Mouse (Mus musculus): ENCODE data around the gene Sptlc2. TPM values are rescaled to one million over a fixed set of nuclear protein-coding genes. Genes with fewer than 3 reads are reported as not detected.

The Sptlc2 gene
- polyA plus RNA-seq, 1 experiment from 2014 or later: 101 TPM

GRCm38 (mm10) chr12:87389231-87389630 is 1.1 kb upstream of the Sptlc2 start:
- Histone ChIP-seq H3K4me3 (ENCODE audit: low read depth, low read length) (0 out of 2 replicates have a peak overlapping the region, but pooled peaks have one; percentile 98), H3K9me3 (ENCODE audit: control insufficient read depth, low read length) (no peaks in the 10 kb centered on the region), H3K36me3 (ENCODE audit: control insufficient read depth, insufficient read depth, low read length) (no peaks in the 10 kb centered on the region), H3K27me3 (replicated peaks; ENCODE audit: control insufficient read depth, insufficient read depth, low read length) (no peaks in the 10 kb centered on the region), H3K4me1 (replicated peaks; ENCODE audit: control insufficient read depth, insufficient read depth, low read length) (peaks cover 6% of the 10 kb centered on the region), H3K4me2 (ENCODE audit: low read length) (peak overlapping the region; percentile 94), H3K27ac (ENCODE audit: low read depth) (peak overlapping the region; percentile 5; the same call in 1 of the 2 replicates), H3K9ac (ENCODE audit: low read length) (no peak overlapping the region)
- 65% methylated on average over 3 of the region's 3 CpGs for WGBS
- ATAC-seq (replicated peaks; ENCODE audit: low FRiP score, low TSS enrichment, low read depth) (no peak), DNase-seq (ENCODE audit: low spot score) (no peak)

GRCm38 (mm10) chr12:87387171-87388121 is 709 bp downstream of the Sptlc2 start:
- peak; percentile 76 for DNase-seq (ENCODE audit: low spot score)
- WGBS: under 1% methylated on average over 52 of the region's 65 CpGs
- H3K27me3 ChIP-seq (replicated peaks; ENCODE audit: control insufficient read depth, insufficient read depth, low read length): no peaks in the 10 kb centered on the region
- peak overlapping the region; percentile 98 for H3K4me3 ChIP-seq (ENCODE audit: low read depth, low read length)
- H3K9me3 ChIP-seq (ENCODE audit: control insufficient read depth, low read length): no peaks in the 10 kb centered on the region
- ATAC-seq (replicated peaks; ENCODE audit: low FRiP score, low TSS enrichment, low read depth): peak; percentile 65
- H3K4me2 ChIP-seq (ENCODE audit: low read length): peak overlapping the region; percentile 94
- H3K4me1 ChIP-seq (replicated peaks; ENCODE audit: control insufficient read depth, insufficient read depth, low read length): peaks cover 6% of the 10 kb centered on the region
- peak overlapping the region; percentile 82 for H3K27ac ChIP-seq (ENCODE audit: low read depth)
- H3K36me3 ChIP-seq (ENCODE audit: control insufficient read depth, insufficient read depth, low read length): no peaks in the 10 kb centered on the region
- peak overlapping the region; percentile 88 for H3K9ac ChIP-seq (ENCODE audit: low read length)

- H3K27ac ChIP-seq (ENCODE audit: low read depth): no peak overlapping the region
- DNase-seq (ENCODE audit: low spot score): no peak
- ATAC-seq (replicated peaks; ENCODE audit: low FRiP score, low TSS enrichment, low read depth): no peak
- WGBS: 83% methylated on average over 3 of the region's 3 CpGs
- peaks cover 6% of the 10 kb centered on the region for H3K4me1 ChIP-seq (replicated peaks; ENCODE audit: control insufficient read depth, insufficient read depth, low read length)
- H3K9ac ChIP-seq (ENCODE audit: low read length): no peak overlapping the region
- H3K27me3 ChIP-seq (replicated peaks; ENCODE audit: control insufficient read depth, insufficient read depth, low read length): no peaks in the 10 kb centered on the region
- no peak overlapping the region for H3K4me2 ChIP-seq (ENCODE audit: low read length)
- no peak overlapping the region for H3K4me3 ChIP-seq (ENCODE audit: low read depth, low read length)
- H3K36me3 ChIP-seq (ENCODE audit: control insufficient read depth, insufficient read depth, low read length): no peaks in the 10 kb centered on the region
- no peaks in the 10 kb centered on the region for H3K9me3 ChIP-seq (ENCODE audit: control insufficient read depth, low read length)
Observed at GRCm38 (mm10) chr12:87385051-87385450, 3.1 kb downstream of the Sptlc2 start.

GRCm38 (mm10) chr12:87381380-87381682 is 6.8 kb downstream of the Sptlc2 start:
- H3K4me1 ChIP-seq (replicated peaks; ENCODE audit: control insufficient read depth, insufficient read depth, low read length): no peaks in the 10 kb centered on the region
- no peaks in the 10 kb centered on the region for H3K36me3 ChIP-seq (ENCODE audit: control insufficient read depth, insufficient read depth, low read length)
- no peaks in the 10 kb centered on the region for H3K9me3 ChIP-seq (ENCODE audit: control insufficient read depth, low read length)
- ATAC-seq (replicated peaks; ENCODE audit: low FRiP score, low TSS enrichment, low read depth) (no peak), DNase-seq (ENCODE audit: low spot score) (no peak)
- no peak overlapping the region for H3K9ac ChIP-seq (ENCODE audit: low read length)
- H3K27ac ChIP-seq (ENCODE audit: low read depth): no peak overlapping the region
- H3K4me3 ChIP-seq (ENCODE audit: low read depth, low read length): no peak overlapping the region
- no peak overlapping the region for H3K4me2 ChIP-seq (ENCODE audit: low read length)
- 43% methylated on average over 2 of the region's 2 CpGs for WGBS
- no peaks in the 10 kb centered on the region for H3K27me3 ChIP-seq (replicated peaks; ENCODE audit: control insufficient read depth, insufficient read depth, low read length)

GRCm38 (mm10) chr12:87380586-87381379 is 7.4 kb downstream of the Sptlc2 start:
- Histone ChIP-seq H3K4me2 (ENCODE audit: low read length) (no peak overlapping the region), H3K27ac (ENCODE audit: low read depth) (no peak overlapping the region; the same call in 1 of the 2 replicates), H3K4me3 (ENCODE audit: low read depth, low read length) (no peak overlapping the region), H3K27me3 (replicated peaks; ENCODE audit: control insufficient read depth, insufficient read depth, low read length) (no peaks in the 10 kb centered on the region), H3K9me3 (ENCODE audit: control insufficient read depth, low read length) (no peaks in the 10 kb centered on the region), H3K4me1 (replicated peaks; ENCODE audit: control insufficient read depth, insufficient read depth, low read length) (no peaks in the 10 kb centered on the region), H3K36me3 (ENCODE audit: control insufficient read depth, insufficient read depth, low read length) (no peaks in the 10 kb centered on the region), H3K9ac (ENCODE audit: low read length) (no peak overlapping the region)
- no peak for DNase-seq (ENCODE audit: low spot score)
- 76% methylated on average over 10 of the region's 10 CpGs for WGBS
- no peak for ATAC-seq (replicated peaks; ENCODE audit: low FRiP score, low TSS enrichment, low read depth)

- ATAC-seq (replicated peaks; ENCODE audit: low FRiP score, low TSS enrichment, low read depth): no peak
- WGBS: 88% methylated on average over 2 of the region's 2 CpGs
- H3K9me3 ChIP-seq (ENCODE audit: control insufficient read depth, low read length): no peaks in the 10 kb centered on the region
- no peak for DNase-seq (ENCODE audit: low spot score)
- H3K4me2 ChIP-seq (ENCODE audit: low read length): no peak overlapping the region
- H3K9ac ChIP-seq (ENCODE audit: low read length): no peak overlapping the region
- no peaks in the 10 kb centered on the region for H3K4me1 ChIP-seq (replicated peaks; ENCODE audit: control insufficient read depth, insufficient read depth, low read length)
- no peak overlapping the region for H3K4me3 ChIP-seq (ENCODE audit: low read depth, low read length)
- H3K36me3 ChIP-seq (ENCODE audit: control insufficient read depth, insufficient read depth, low read length): no peaks in the 10 kb centered on the region
- no peaks in the 10 kb centered on the region for H3K27me3 ChIP-seq (replicated peaks; ENCODE audit: control insufficient read depth, insufficient read depth, low read length)
- H3K27ac ChIP-seq (ENCODE audit: low read depth): no peak overlapping the region
Observed at GRCm38 (mm10) chr12:87379496-87379895, 8.7 kb downstream of the Sptlc2 start.

GRCm38 (mm10) chr12:87374159-87374558 is 14.0 kb downstream of the Sptlc2 start:
- ATAC-seq (replicated peaks; ENCODE audit: low FRiP score, low TSS enrichment, low read depth) (no peak), DNase-seq (ENCODE audit: low spot score) (no peak)
- Histone ChIP-seq H3K9ac (ENCODE audit: low read length) (no peak overlapping the region), H3K4me3 (ENCODE audit: low read depth, low read length) (no peak overlapping the region), H3K27ac (ENCODE audit: low read depth) (no peak overlapping the region), H3K4me1 (replicated peaks; ENCODE audit: control insufficient read depth, insufficient read depth, low read length) (0 out of 2 replicates have a peak, but pooled peaks cover 5% of the 10 kb centered on the region), H3K9me3 (ENCODE audit: control insufficient read depth, low read length) (no peaks in the 10 kb centered on the region), H3K27me3 (replicated peaks; ENCODE audit: control insufficient read depth, insufficient read depth, low read length) (no peaks in the 10 kb centered on the region), H3K4me2 (ENCODE audit: low read length) (no peak overlapping the region), H3K36me3 (ENCODE audit: control insufficient read depth, insufficient read depth, low read length) (no peaks in the 10 kb centered on the region)
- 86% methylated on average over 6 of the region's 6 CpGs for WGBS

- WGBS: 44% methylated on average over 2 of the region's 2 CpGs
- ATAC-seq (replicated peaks; ENCODE audit: low FRiP score, low TSS enrichment, low read depth) (peak; percentile 57; the same call in 1 of the 2 replicates), DNase-seq (ENCODE audit: low spot score) (no peak)
- Histone ChIP-seq H3K27me3 (replicated peaks; ENCODE audit: control insufficient read depth, insufficient read depth, low read length) (no peaks in the 10 kb centered on the region), H3K4me1 (replicated peaks; ENCODE audit: control insufficient read depth, insufficient read depth, low read length) (0 out of 2 replicates have a peak, but pooled peaks cover 5% of the 10 kb centered on the region), H3K4me2 (ENCODE audit: low read length) (no peak overlapping the region), H3K36me3 (ENCODE audit: control insufficient read depth, insufficient read depth, low read length) (peaks cover 23% of the 10 kb centered on the region), H3K9me3 (ENCODE audit: control insufficient read depth, low read length) (no peaks in the 10 kb centered on the region), H3K9ac (ENCODE audit: low read length) (no peak overlapping the region), H3K4me3 (ENCODE audit: low read depth, low read length) (no peak overlapping the region), H3K27ac (ENCODE audit: low read depth) (no peak overlapping the region)
Observed at GRCm38 (mm10) chr12:87369319-87369718, 18.8 kb downstream of the Sptlc2 start.
